Mouse (Mus musculus): Measurements from ENCODE around the gene Git1. TPM values are rescaled to one million over a fixed set of nuclear protein-coding genes. Genes with fewer than 3 reads are reported as not detected.
"Not testable (repeated sequence)": the region's sequence is repeated elsewhere in the genome, so short reads cannot be mapped to it uniquely, and the experiment has no call there.

The Git1 gene
- polyA plus RNA-seq, 1 experiment from 2014 or later = 9.3 TPM

GRCm38 (mm10) chr11:77525804-77526486 is 32.6 kb downstream of the Git1 start:
- WGBS = 76% methylated on average over 3 of the region's 3 CpGs
- no peak overlapping the region for H3K27ac ChIP-seq (ENCODE audit: poor library complexity, severe bottlenecking)
- no peak overlapping the region for H3K4me2 ChIP-seq
- no peaks in the 10 kb centered on the region for H3K27me3 ChIP-seq (replicated peaks)
- H3K4me3 ChIP-seq = no peak overlapping the region
- H3K4me1 ChIP-seq (replicated peaks) = no peaks in the 10 kb centered on the region
- H3K9ac ChIP-seq = no peak overlapping the region
- no peaks in the 10 kb centered on the region for H3K9me3 ChIP-seq (replicated peaks)
- H3K36me3 ChIP-seq = peaks cover 3% of the 10 kb centered on the region
- no peak for ATAC-seq (ENCODE audit: insufficient number of reproducible peaks, low FRiP score)

GRCm38 (mm10) chr11:77528420-77528819 is 35.1 kb downstream of the Git1 start:
- ATAC-seq (ENCODE audit: insufficient number of reproducible peaks, low FRiP score); H3K9ac ChIP-seq; H3K4me3 ChIP-seq; H3K27ac ChIP-seq (ENCODE audit: poor library complexity, severe bottlenecking); H3K27me3 ChIP-seq (replicated peaks); H3K4me1 ChIP-seq (replicated peaks); H3K4me2 ChIP-seq; H3K36me3 ChIP-seq; H3K9me3 ChIP-seq (replicated peaks): not testable (repeated sequence)
- WGBS = 93% methylated on average over 3 of the region's 3 CpGs

GRCm38 (mm10) chr11:77529644-77530043 is 36.3 kb downstream of the Git1 start:
- H3K27me3 ChIP-seq (replicated peaks) = no peaks in the 10 kb centered on the region
- no peak overlapping the region for H3K9ac ChIP-seq
- H3K4me2 ChIP-seq = no peak overlapping the region
- H3K36me3 ChIP-seq = peaks cover 16% of the 10 kb centered on the region
- WGBS = 68% methylated on average over 3 of the region's 3 CpGs
- no peaks in the 10 kb centered on the region for H3K4me1 ChIP-seq (replicated peaks)
- ATAC-seq (ENCODE audit: insufficient number of reproducible peaks, low FRiP score) = no peak
- H3K27ac ChIP-seq (ENCODE audit: poor library complexity, severe bottlenecking) = no peak overlapping the region
- no peak overlapping the region for H3K4me3 ChIP-seq
- no peaks in the 10 kb centered on the region for H3K9me3 ChIP-seq (replicated peaks)

- 71% methylated on average over 2 of the region's 2 CpGs for WGBS
- no peaks in the 10 kb centered on the region for H3K27me3 ChIP-seq (replicated peaks)
- no peak overlapping the region for H3K9ac ChIP-seq
- no peak overlapping the region for H3K4me2 ChIP-seq
- no peaks in the 10 kb centered on the region for H3K9me3 ChIP-seq (replicated peaks)
- H3K36me3 ChIP-seq = peaks cover 17% of the 10 kb centered on the region
- H3K4me3 ChIP-seq = no peak overlapping the region
- H3K4me1 ChIP-seq (replicated peaks) = no peaks in the 10 kb centered on the region
- ATAC-seq (ENCODE audit: insufficient number of reproducible peaks, low FRiP score) = no peak
- no peak overlapping the region for H3K27ac ChIP-seq (ENCODE audit: poor library complexity, severe bottlenecking)
Observed at GRCm38 (mm10) chr11:77530862-77531261, 37.5 kb downstream of the Git1 start.

GRCm38 (mm10) chr11:77532202-77532846 is 39.0 kb downstream of the Git1 start:
- Histone ChIP-seq H3K9ac (no peak overlapping the region), H3K4me2 (no peak overlapping the region), H3K4me3 (no peak overlapping the region), H3K27ac (ENCODE audit: poor library complexity, severe bottlenecking) (no peak overlapping the region), H3K27me3 (replicated peaks) (no peaks in the 10 kb centered on the region), H3K9me3 (replicated peaks) (no peaks in the 10 kb centered on the region), H3K4me1 (replicated peaks) (no peaks in the 10 kb centered on the region), H3K36me3 (peaks cover 26% of the 10 kb centered on the region)
- ATAC-seq (ENCODE audit: insufficient number of reproducible peaks, low FRiP score) = no peak
- WGBS = 85% methylated on average over 4 of the region's 4 CpGs

- Histone ChIP-seq H3K4me2 (no peak overlapping the region), H3K4me3 (no peak overlapping the region), H3K9ac (no peak overlapping the region), H3K27ac (ENCODE audit: poor library complexity, severe bottlenecking) (no peak overlapping the region), H3K36me3 (peaks cover 79% of the 10 kb centered on the region), H3K4me1 (replicated peaks) (no peaks in the 10 kb centered on the region), H3K9me3 (replicated peaks) (no peaks in the 10 kb centered on the region), H3K27me3 (replicated peaks) (no peaks in the 10 kb centered on the region)
- WGBS = 94% methylated on average over 7 of the region's 7 CpGs
- ATAC-seq (ENCODE audit: insufficient number of reproducible peaks, low FRiP score) = no peak
Observed at GRCm38 (mm10) chr11:77545261-77545660, 51.9 kb downstream of the Git1 start.

Other genes starting within 250 kb of the Git1 start
- gene Coro6, start 31.2 kb upstream of the Git1 start, polyA plus RNA-seq (2016; fragmentation: Nextera tagmentation; extraction: Ambion mirVana) = 30.1 and 32.0 TPM in 2 replicates
- gene Ankrd13b, start 3.9 kb upstream of the Git1 start, polyA plus RNA-seq (2016; fragmentation: Nextera tagmentation; extraction: Ambion mirVana) = 3.7 and 4.8 TPM in 2 replicates
- gene Abhd15, start 21.6 kb downstream of the Git1 start, polyA plus RNA-seq (2016; fragmentation: Nextera tagmentation; extraction: Ambion mirVana) = 0.72 and 1.4 TPM in 2 replicates
- gene Trp53i13, start 22.4 kb downstream of the Git1 start, polyA plus RNA-seq (2016; fragmentation: Nextera tagmentation; extraction: Ambion mirVana) = 29.4 and 30.2 TPM in 2 replicates
- gene Gm10392, start 25.6 kb downstream of the Git1 start, polyA plus RNA-seq (2016; fragmentation: Nextera tagmentation; extraction: Ambion mirVana) = not detected in 2 replicates
- 15.6 and 18.0 TPM in 2 replicates for gene Taok1, start 114.3 kb downstream of the Git1 start, polyA plus RNA-seq (2016; fragmentation: Nextera tagmentation; extraction: Ambion mirVana)
- 4.4 and 4.9 TPM in 2 replicates for gene Nufip2, start 192.6 kb downstream of the Git1 start, polyA plus RNA-seq (2016; fragmentation: Nextera tagmentation; extraction: Ambion mirVana)
- gene Cryba1, start 231.7 kb downstream of the Git1 start, polyA plus RNA-seq (2016; fragmentation: Nextera tagmentation; extraction: Ambion mirVana) = 0.51 TPM in 1 of 2 replicates, not detected in the other

Measured in heart, embryonic 12.5 days (tissue).